Mouse (Mus musculus) MEL (cell line): ENCODE data around the gene Cacna1c.

ENCODE experiments used
- GATA1 ChIP-seq: IDR thresholded peaks from 2 replicates; pipeline ENCODE4 v1.6.1; 2011; ENCODE audit warnings: low read depth, low read length, improper control_type of control experiment
- MAFK ChIP-seq: IDR thresholded peaks from 2 replicates; pipeline ENCODE4 v1.6.1; 2011; ENCODE audit warnings: low read depth, mild to moderate bottlenecking, low read length, improper control_type of control experiment, borderline replicate concordance
- POLR2AphosphoS5 ChIP-seq: IDR thresholded peaks from 2 replicates; pipeline ENCODE4 v1.6.1; 2012; ENCODE audit warnings: low read depth, borderline replicate concordance, mild to moderate bottlenecking, inconsistent platforms, low read length, moderate library complexity, mixed read lengths

GRCm38 (mm10) chr6:119062695-119063094 is 133.5 kb downstream of the Cacna1c start:
- TF ChIP-seq MAFK (no peak), GATA1 (no peak), POLR2AphosphoS5 (no peak)
